Mouse (Mus musculus) embryonic facial prominence, embryonic 13.5 days (tissue): ENCODE results near the gene Kcnq4. TPM values are rescaled to one million over a fixed set of nuclear protein-coding genes. Genes with fewer than 3 reads are reported as not detected.

Source experiments
- ATAC-seq: fragments of 200-750 bp; cut with Nextera tagmentation; 2 replicates; pipeline ENCODE4 v1.8.0; 2017; ENCODE audit warnings: low read depth; ENCODE audit not compliant: insufficient number of reproducible peaks, insufficient read depth, low FRiP score, low TSS enrichment
- H3K27ac ChIP-seq: fragments of 300-500 bp; sonication (generic); 2 replicates; pipeline ENCODE4 v1.5.1; 2015; ENCODE audit warnings: moderate library complexity, mild to moderate bottlenecking, inconsistent platforms
- H3K27me3 ChIP-seq: fragments of 300-500 bp; sonication (generic); 2 replicates; pipeline ENCODE4 v1.6.1; 2015; ENCODE audit warnings: mild to moderate bottlenecking, inconsistent platforms
- H3K36me3 ChIP-seq: fragments of 300-500 bp; sonication (generic); 2 replicates; pipeline ENCODE4 v1.6.1; 2015; ENCODE audit warnings: mild to moderate bottlenecking, inconsistent platforms
- H3K4me1 ChIP-seq: fragments of 300-500 bp; sonication (generic); 2 replicates; pipeline ENCODE4 v1.6.1; 2015; ENCODE audit warnings: inconsistent platforms
- H3K4me2 ChIP-seq: fragments of 300-500 bp; sonication (generic); 2 replicates; pipeline ENCODE4 v1.6.1; 2015; ENCODE audit warnings: moderate library complexity, mild to moderate bottlenecking, inconsistent platforms
- H3K4me3 ChIP-seq: fragments of 300-500 bp; sonication (generic); 2 replicates; pipeline ENCODE4 v1.5.1; 2015; ENCODE audit warnings: mild to moderate bottlenecking, inconsistent platforms
- H3K9ac ChIP-seq: fragments of 300-500 bp; sonication (generic); 2 replicates; pipeline ENCODE4 v1.6.1; 2015; ENCODE audit warnings: mild to moderate bottlenecking, inconsistent platforms
- H3K9me3 ChIP-seq: fragments of 300-500 bp; sonication (generic); 2 replicates; pipeline ENCODE4 v1.6.1; 2016; ENCODE audit warnings: inconsistent platforms
- WGBS: fragments of 180-500 bp; shearing (Covaris S2); methylation state at CpG from one replicate; pipeline ENCODE4 v1.1.7; 2015; ENCODE audit warnings: mixed read lengths; 5-methylcytosine and 5-hydroxymethylcytosine counted together
- polyA plus RNA-seq: library from polyadenylated mRNA; unstranded; fragments of >200 nt; fragmentation: Nextera tagmentation; extraction: Ambion mirVana; gene quantifications from 2 replicates; pipeline ENCODE4 v1.2.1, GENCODE M21; 2015

Gene Kcnq4
- 7.2 and 7.8 TPM in 2 replicates for polyA plus RNA-seq

GRCm38 (mm10) chr4:120747941-120748866 lies at the start of gene Kcnq4:
TSS of gene Kcnq4 (minus strand) at chr4:120748612.
- Histone ChIP-seq H3K4me2 (peak within 1 kb of the TSS; percentile 100), H3K4me3 (peak within 1 kb of the TSS; percentile 66), H3K27ac (no peak within 1 kb of the TSS), H3K36me3 (no peaks in the 10 kb centered on the region), H3K27me3 (peaks cover 86% of the 10 kb centered on the region), H3K9ac (peak within 1 kb of the TSS; percentile 72), H3K4me1 (peaks cover 22% of the 10 kb centered on the region), H3K9me3 (no peaks in the 10 kb centered on the region)
- no peak for ATAC-seq
- 2% methylated on average over 42 of the region's 42 CpGs for WGBS

- no peaks in the 10 kb centered on the region for H3K27me3 ChIP-seq
- no peaks in the 10 kb centered on the region for H3K36me3 ChIP-seq
- no peak for ATAC-seq
- no peak overlapping the region for H3K27ac ChIP-seq
- no peak overlapping the region for H3K4me2 ChIP-seq
- H3K4me3 ChIP-seq, result no peak overlapping the region
- 80% methylated on average over 2 of the region's 2 CpGs for WGBS
- no peak overlapping the region for H3K9ac ChIP-seq
- no peaks in the 10 kb centered on the region for H3K9me3 ChIP-seq
- peaks cover 16% of the 10 kb centered on the region for H3K4me1 ChIP-seq
Observed at GRCm38 (mm10) chr4:120796687-120797086, 48.3 kb upstream of the Kcnq4 start.

- 0 out of 2 replicates have a peak, but pooled peaks cover 2% of the 10 kb centered on the region for H3K36me3 ChIP-seq
- WGBS, result 92% methylated on average over 1 of the region's 1 CpGs
- H3K9me3 ChIP-seq, result no peaks in the 10 kb centered on the region
- H3K4me1 ChIP-seq, result peaks cover 10% of the 10 kb centered on the region
- H3K27ac ChIP-seq, result no peak overlapping the region
- H3K4me3 ChIP-seq, result no peak overlapping the region
- ATAC-seq, result no peak
- no peaks in the 10 kb centered on the region for H3K27me3 ChIP-seq
- H3K9ac ChIP-seq, result no peak overlapping the region
- no peak overlapping the region for H3K4me2 ChIP-seq
Observed at GRCm38 (mm10) chr4:120795646-120796045, 47.2 kb upstream of the Kcnq4 start.

DNA sequence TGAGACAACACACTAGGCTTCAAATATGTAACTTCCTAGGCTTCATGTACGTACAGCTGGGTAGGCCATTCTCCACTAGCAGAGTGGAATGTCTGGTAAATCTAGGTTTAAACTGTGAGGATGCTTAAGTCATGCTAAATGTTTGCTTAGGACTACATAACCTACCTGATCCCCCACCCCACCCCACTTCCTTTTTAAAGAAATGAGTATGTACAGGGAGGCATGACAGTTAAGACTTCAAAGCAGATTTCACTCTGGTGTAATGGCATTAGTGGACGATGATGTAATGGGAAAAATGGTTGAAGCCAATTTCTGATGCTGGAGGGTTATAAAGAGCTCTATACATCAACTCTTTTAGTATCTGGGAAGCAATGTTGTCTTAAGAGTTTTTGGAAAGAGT lies 44.5 kb upstream of the Kcnq4 start:
- Histone ChIP-seq H3K27ac (no peak overlapping the region), H3K9ac (no peak overlapping the region), H3K4me2 (no peak overlapping the region), H3K36me3 (peaks cover 28% of the 10 kb centered on the region), H3K27me3 (no peaks in the 10 kb centered on the region), H3K9me3 (no peaks in the 10 kb centered on the region), H3K4me3 (no peak overlapping the region), H3K4me1 (no peaks in the 10 kb centered on the region)
- 76% methylated on average over 2 of the region's 2 CpGs for WGBS
- no peak for ATAC-seq

- H3K36me3 ChIP-seq, result peaks cover 57% of the 10 kb centered on the region
- WGBS, result 91% methylated on average over 4 of the region's 4 CpGs
Observed at GRCm38 (mm10) chr4:120790027-120790426, 41.6 kb upstream of the Kcnq4 start.

GRCm38 (mm10) chr4:120755801-120756200 lies 7.4 kb upstream of the Kcnq4 start:
- no peak for ATAC-seq
- no peak overlapping the region for H3K27ac ChIP-seq

More at GRCm38 (mm10) chr4:120790027-120790426, 41.6 kb upstream of the Kcnq4 start:
- no peak overlapping the region for H3K4me2 ChIP-seq
- H3K9me3 ChIP-seq, result no peaks in the 10 kb centered on the region
- no peaks in the 10 kb centered on the region for H3K27me3 ChIP-seq
- no peak overlapping the region for H3K27ac ChIP-seq
- H3K9ac ChIP-seq, result no peak overlapping the region
- no peaks in the 10 kb centered on the region for H3K4me1 ChIP-seq
- H3K4me3 ChIP-seq, result no peak overlapping the region
- ATAC-seq, result no peak

GRCm38 (mm10) chr4:120755299-120755698 lies 6.9 kb upstream of the Kcnq4 start:
- Histone ChIP-seq H3K4me3 (no peak overlapping the region), H3K27ac (no peak overlapping the region), H3K27me3 (peaks cover 19% of the 10 kb centered on the region), H3K36me3 (peaks cover 34% of the 10 kb centered on the region), H3K9ac (no peak overlapping the region), H3K4me2 (no peak overlapping the region), H3K4me1 (no peaks in the 10 kb centered on the region), H3K9me3 (no peaks in the 10 kb centered on the region)
- no peak for ATAC-seq
- 0% methylated on average over 1 of the region's 1 CpGs for WGBS

More at GRCm38 (mm10) chr4:120755801-120756200, 7.4 kb upstream of the Kcnq4 start:
- no peaks in the 10 kb centered on the region for H3K9me3 ChIP-seq
- peaks cover 15% of the 10 kb centered on the region for H3K27me3 ChIP-seq
- H3K4me2 ChIP-seq, result no peak overlapping the region
- 58% methylated on average over 5 of the region's 5 CpGs for WGBS
- H3K4me3 ChIP-seq, result no peak overlapping the region
- peaks cover 39% of the 10 kb centered on the region for H3K36me3 ChIP-seq
- no peaks in the 10 kb centered on the region for H3K4me1 ChIP-seq
- H3K9ac ChIP-seq, result no peak overlapping the region

DNA sequence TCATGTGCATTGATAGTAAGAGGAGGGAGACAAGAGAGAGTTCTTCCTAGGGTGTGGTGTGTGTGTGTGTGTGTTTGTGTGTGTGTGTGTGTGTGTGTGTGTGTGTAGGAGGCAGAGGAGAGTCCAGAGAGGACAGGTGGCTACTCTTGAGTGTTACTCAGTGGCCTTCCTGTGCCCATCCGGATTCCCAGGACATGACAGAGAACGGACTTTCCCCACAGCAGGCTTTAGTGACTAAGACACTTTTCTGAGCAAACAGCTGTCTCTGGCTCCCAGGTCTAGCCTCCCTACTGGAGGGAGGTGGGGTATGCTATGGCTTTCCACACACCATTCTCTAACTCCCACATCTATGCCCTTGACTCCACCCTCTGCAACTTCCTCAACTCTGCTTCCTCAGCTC lies 1.2 kb upstream of the Kcnq4 start:
- no peak for ATAC-seq
- Histone ChIP-seq H3K4me2 (no peak overlapping the region), H3K27ac (no peak overlapping the region), H3K27me3 (peaks cover 76% of the 10 kb centered on the region), H3K36me3 (no peaks in the 10 kb centered on the region), H3K9ac (no peak overlapping the region), H3K9me3 (no peaks in the 10 kb centered on the region), H3K4me3 (no peak overlapping the region), H3K4me1 (peaks cover 18% of the 10 kb centered on the region)
- WGBS, result 42% methylated on average over 2 of the region's 2 CpGs

GRCm38 (mm10) chr4:120747243-120747792 lies 1.1 kb downstream of the Kcnq4 start:
- 0% methylated on average over 68 of the region's 75 CpGs for WGBS
- Histone ChIP-seq H3K4me1 (peaks cover 22% of the 10 kb centered on the region), H3K9ac (peak overlapping the region; percentile 72), H3K27ac (no peak overlapping the region), H3K4me2 (peak overlapping the region; percentile 100), H3K36me3 (no peaks in the 10 kb centered on the region), H3K27me3 (peaks cover 93% of the 10 kb centered on the region), H3K4me3 (peak overlapping the region; percentile 66), H3K9me3 (no peaks in the 10 kb centered on the region)
- peak; percentile 49 for ATAC-seq

DNA sequence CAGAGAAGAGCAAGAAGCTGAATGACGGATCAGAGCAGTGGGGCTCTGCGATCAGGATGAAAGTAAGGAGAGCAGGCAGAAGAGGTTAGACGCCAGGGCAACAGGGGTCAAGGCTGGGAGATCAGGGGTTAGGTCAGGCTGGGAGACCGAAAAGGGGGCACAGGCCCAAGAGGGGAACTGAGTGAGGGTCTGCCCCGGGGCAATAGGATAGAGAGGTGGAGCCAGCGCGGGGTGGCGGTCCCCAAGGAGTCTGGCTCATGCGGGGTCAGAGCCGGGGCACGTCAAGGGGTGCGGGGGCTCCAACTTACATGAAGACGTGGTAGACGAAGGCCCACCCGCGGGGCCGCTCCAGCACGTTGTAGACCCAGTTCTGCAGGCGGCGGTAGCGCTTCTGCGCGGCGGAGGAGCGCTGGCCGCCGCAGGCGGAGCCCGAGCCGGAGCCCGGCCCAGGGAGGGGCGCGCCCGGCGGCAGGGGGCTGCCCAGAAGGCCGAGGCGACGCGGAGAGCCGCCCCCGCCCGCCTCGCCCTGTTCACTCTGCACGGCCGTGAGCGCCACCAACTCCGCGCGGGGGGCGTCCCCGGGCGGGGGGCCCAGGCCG lies 1.8 kb downstream of the Kcnq4 start:
- WGBS, result 4% methylated on average over 28 of the region's 53 CpGs
- peaks cover 22% of the 10 kb centered on the region for H3K4me1 ChIP-seq
- H3K27ac ChIP-seq, result no peak overlapping the region
- no peaks in the 10 kb centered on the region for H3K9me3 ChIP-seq
- H3K27me3 ChIP-seq, result peaks cover 94% of the 10 kb centered on the region
- H3K4me2 ChIP-seq, result peak overlapping the region; percentile 100
- no peaks in the 10 kb centered on the region for H3K36me3 ChIP-seq
- 0 out of 2 replicates have a peak, but pooled peaks have one; percentile 1 for ATAC-seq
- peak overlapping the region; percentile 72 for H3K9ac ChIP-seq
- peak overlapping the region; percentile 66 for H3K4me3 ChIP-seq

- Histone ChIP-seq H3K9me3 (no peaks in the 10 kb centered on the region), H3K27ac (no peak overlapping the region), H3K9ac (no peak overlapping the region), H3K36me3 (no peaks in the 10 kb centered on the region), H3K27me3 (peaks cover 86% of the 10 kb centered on the region), H3K4me2 (peak overlapping the region; percentile 100), H3K4me3 (peak overlapping the region; percentile 66), H3K4me1 (peaks cover 25% of the 10 kb centered on the region)
- no peak for ATAC-seq
- 27% methylated on average over 10 of the region's 10 CpGs for WGBS
Observed at GRCm38 (mm10) chr4:120745731-120746551, 2.5 kb downstream of the Kcnq4 start.
